Mouse (Mus musculus) lung, postnatal 0 days (tissue): ENCODE data around the gene Samd10.

Source experiments
- CTCF ChIP-seq: IDR thresholded peaks from 2 replicates; pipeline ENCODE4 v1.5.1; 2016; ENCODE audit warnings: antibody characterized with exemption, mild to moderate bottlenecking
- EP300 ChIP-seq: IDR thresholded peaks from 2 replicates; pipeline ENCODE4 v1.6.1; 2016; ENCODE audit warnings: antibody characterized with exemption, mild to moderate bottlenecking, control low read depth

- TF ChIP-seq CTCF (peak; percentile 62), EP300 (no peak)
Measured at GRCm38 (mm10) chr2:181623401-181623800, 24.4 kb upstream of the Samd10 start.
